Mouse (Mus musculus) spleen, adult 12 weeks (tissue): ENCODE results near the gene Skap1.
A peak's percentile ranks its signal among the peaks of the same experiment; 100 is the strongest.

Experiments used
- DNase-seq: peaks from one replicate; pipeline ENCODE4 v3.0.0; 2022; ENCODE audit warnings: low spot score

Skap1 gene

GRCm38 (mm10) chr11:96622782-96623181 is 158.4 kb downstream of the Skap1 start:
- DNase-seq, result no peak

DNA sequence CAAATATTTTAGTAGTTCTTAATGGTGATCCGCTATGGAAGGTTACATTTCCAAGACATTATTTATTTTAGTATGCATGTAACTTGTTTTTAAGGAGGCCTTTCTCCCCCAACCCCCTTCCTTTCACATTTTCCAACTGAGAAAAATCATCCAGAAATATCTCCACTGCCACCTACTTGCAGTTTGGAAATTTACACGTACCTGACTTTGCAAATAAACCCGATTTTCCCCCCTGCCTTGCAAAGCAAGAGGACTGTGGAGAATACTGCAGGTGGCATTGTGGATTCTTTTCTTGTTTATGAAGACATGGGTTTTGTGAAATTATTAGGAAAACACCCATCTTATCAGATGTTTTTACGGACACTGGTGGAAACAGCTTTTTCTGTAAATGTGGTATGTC is 160.0 kb downstream of the Skap1 start:
- DNase-seq, result no peak

- no peak for DNase-seq
Observed at GRCm38 (mm10) chr11:96629775-96630174, 165.4 kb downstream of the Skap1 start.

- DNase-seq, result no peak
Observed at GRCm38 (mm10) chr11:96631521-96631920, 167.1 kb downstream of the Skap1 start.

- no peak for DNase-seq
Observed at GRCm38 (mm10) chr11:96637927-96638326, 173.5 kb downstream of the Skap1 start.

DNA sequence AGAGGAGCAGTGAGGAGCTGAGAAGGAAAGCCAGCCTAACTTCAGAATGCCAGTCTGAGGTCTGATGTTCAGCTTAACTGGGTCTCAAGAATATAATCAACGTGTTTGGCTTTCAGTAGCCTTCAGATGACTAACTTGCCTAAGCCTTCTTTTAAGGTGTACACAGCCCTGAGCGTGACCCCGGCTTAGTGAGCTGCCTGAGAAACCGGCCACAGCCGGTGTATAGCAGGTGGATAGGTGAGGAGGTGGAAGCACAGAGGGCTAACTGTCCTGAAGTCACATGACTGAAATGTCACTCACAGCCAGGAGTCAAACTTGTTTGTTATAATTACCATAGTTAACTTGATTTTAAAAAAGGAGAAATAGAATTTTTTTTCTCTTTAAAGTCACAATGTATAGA is 175.4 kb downstream of the Skap1 start:
- no peak for DNase-seq

- no peak for DNase-seq
Observed at GRCm38 (mm10) chr11:96642173-96643140, 178.1 kb downstream of the Skap1 start.

DNA sequence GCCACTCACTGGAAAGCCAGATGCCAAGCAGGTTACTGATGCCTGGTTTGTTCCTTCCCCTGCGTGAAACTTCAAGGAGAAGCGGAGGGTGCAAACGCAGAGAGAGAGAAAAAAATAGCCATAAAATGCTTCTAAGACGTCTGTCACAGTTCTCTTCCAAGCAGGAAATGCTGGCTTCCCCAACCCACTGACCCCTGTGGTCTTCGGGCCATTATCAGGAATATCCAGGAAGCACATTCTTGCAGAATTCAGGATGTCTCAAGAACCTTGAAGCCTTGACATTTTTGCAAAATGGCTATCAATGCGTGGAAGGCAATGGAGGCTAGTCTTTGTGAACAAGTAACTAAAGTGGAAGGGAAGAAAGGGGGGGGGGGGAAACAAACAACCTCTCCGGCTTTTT is 180.6 kb downstream of the Skap1 start:
- DNase-seq, result no peak

- no peak for DNase-seq
Observed at GRCm38 (mm10) chr11:96645538-96646037, 181.2 kb downstream of the Skap1 start.

GRCm38 (mm10) chr11:96651848-96652247 is 187.5 kb downstream of the Skap1 start:
- no peak for DNase-seq

- no peak for DNase-seq
Observed at GRCm38 (mm10) chr11:96653867-96654266, 189.5 kb downstream of the Skap1 start.

DNA sequence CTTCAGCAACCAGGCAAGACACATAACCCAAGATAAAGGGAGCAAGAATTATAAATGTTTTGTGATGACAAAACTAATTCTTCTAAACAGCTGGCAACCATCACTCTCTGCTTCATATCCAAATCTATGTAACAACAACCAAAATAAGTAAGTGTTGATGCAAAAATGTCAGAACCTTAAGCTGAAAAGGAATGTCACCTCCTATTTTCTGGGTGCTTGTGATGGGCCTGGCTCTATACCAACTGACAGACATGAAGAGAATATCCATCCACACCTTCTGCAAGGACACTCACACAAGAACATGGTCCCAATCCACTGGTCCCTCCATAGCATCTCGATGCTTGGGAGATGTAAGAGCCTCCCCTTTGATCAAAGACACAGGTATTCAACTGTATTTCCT is 194.0 kb downstream of the Skap1 start:
- DNase-seq, result no peak

GRCm38 (mm10) chr11:96666924-96667323 is 202.5 kb downstream of the Skap1 start:
- peak; percentile 3 for DNase-seq

- no peak for DNase-seq
Observed at GRCm38 (mm10) chr11:96668367-96668766, 204.0 kb downstream of the Skap1 start.

DNA sequence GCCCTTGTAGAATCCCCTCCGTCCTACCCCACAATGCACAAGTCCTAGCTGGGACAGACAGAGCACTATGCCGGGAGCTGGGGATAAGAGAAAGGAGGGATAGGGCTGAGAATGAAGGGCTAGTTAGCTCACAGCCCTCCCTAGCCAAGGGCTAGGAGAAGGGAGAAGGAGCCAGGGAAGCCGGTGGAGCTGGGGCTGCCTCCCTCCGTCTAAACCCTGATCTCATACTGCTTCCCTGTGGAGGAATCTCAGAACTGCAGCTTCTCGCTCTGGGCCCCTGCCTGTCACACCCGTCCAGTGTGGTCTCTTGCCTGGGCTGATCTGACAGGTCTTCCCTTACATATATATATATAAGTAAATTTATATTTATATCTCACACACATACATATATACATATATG is 209.4 kb downstream of the Skap1 start:
- DNase-seq, result no peak

GRCm38 (mm10) chr11:96674786-96675365 is 210.5 kb downstream of the Skap1 start:
- no peak for DNase-seq

DNA sequence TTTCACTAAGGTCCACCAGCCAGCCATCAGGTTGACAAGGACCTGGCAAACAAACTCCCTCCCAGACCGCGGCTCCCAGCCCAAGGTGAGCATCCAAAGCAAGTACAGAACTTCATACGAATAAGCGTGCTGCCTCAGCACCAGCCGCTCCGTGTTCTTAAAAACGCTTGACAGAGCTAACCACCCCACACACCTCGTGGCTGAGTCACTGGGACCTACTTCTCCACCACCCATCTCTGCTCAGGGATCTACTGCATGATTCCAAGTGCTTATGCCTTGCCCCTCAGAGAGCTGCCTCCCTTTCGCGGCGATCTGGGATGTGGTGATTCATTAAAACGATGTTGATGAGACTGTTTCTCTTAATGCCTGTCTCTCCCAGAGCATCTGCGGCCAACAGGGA is 213.6 kb downstream of the Skap1 start:
- no peak for DNase-seq

- DNase-seq, result no peak
Observed at GRCm38 (mm10) chr11:96679026-96679425, 214.6 kb downstream of the Skap1 start.

- DNase-seq, result no peak
Observed at GRCm38 (mm10) chr11:96685381-96685780, 221.0 kb downstream of the Skap1 start.

- DNase-seq, result no peak
Observed at GRCm38 (mm10) chr11:96686713-96687280, 222.4 kb downstream of the Skap1 start.

GRCm38 (mm10) chr11:96692250-96692649 is 227.9 kb downstream of the Skap1 start:
- DNase-seq, result no peak

DNA sequence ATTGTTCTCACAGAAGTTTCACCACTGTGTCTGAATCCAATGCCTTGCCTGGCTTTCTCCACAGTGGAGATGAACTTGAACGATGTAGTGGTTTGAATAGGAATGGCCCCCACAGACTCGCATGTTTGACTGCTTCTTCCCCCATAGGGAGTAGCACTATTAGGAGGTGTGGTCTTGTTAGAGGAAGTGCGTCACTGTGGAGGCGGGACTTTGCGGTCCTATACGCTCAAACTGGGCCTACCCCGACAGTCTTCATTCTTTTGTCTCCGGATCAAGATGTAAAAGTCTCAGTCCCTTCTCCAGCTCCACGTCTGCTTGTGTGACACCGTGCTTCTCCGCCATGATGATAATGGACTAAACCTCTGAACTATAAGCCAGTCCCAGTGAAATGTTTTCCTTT is 229.0 kb downstream of the Skap1 start:
- DNase-seq, result no peak

DNA sequence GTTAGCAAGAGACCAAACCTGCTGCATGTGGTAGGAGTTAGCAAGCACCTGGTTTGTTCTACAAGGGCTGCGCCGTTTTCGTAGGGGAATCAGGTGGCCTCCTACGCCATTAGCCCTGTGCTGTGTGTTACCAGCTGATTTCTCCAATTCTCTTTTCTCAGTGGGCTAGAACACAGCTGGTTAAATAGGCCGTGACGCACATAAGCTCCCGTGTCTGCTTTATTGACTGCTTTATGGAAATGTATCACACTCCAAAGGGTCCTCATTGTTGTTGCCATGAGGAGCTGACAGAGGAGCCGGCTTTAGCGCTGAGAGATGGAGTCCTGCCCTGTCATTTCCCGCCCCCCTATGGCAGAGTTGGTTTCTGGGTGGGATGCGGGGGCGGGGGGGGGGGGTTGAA is 230.4 kb downstream of the Skap1 start:
- no peak for DNase-seq
